Mouse (Mus musculus) forebrain, embryonic 14.5 days (tissue): ENCODE measurements around the gene Ccdc84. TPM values are rescaled to one million over a fixed set of nuclear protein-coding genes. Genes with fewer than 3 reads are reported as not detected.
A peak's percentile ranks its signal among the peaks of the same experiment; 100 is the strongest.
"Not testable (repeated sequence)": the region's sequence is repeated elsewhere in the genome, so short reads cannot be mapped to it uniquely, and the experiment has no call there.

ENCODE experiments used
- ATAC-seq: fragments of 200-750 bp; cut with Nextera tagmentation; 2 replicates; pipeline ENCODE4 v1.8.0; 2017; ENCODE audit warnings: mild to moderate bottlenecking, moderate library complexity
- DNase-seq: peaks from one replicate; pipeline ENCODE4 v3.0.0-alpha.2; 2015; ENCODE audit warnings: low spot score
- H3K27ac ChIP-seq: fragments of 300-500 bp; sonication (generic); 2 replicates; pipeline ENCODE4 v1.5.1; 2014; ENCODE audit warnings: low read depth, mild to moderate bottlenecking, control low read depth, low read length, moderate library complexity
- H3K27me3 ChIP-seq: fragments of 300-500 bp; sonication (generic); replicated peaks from 2 replicates; pipeline ENCODE4 v1.6.1; 2014; ENCODE audit warnings: low read length, control low read depth, mixed read lengths; ENCODE audit not compliant: control insufficient read depth, insufficient read depth
- H3K36me3 ChIP-seq: fragments of 300-500 bp; sonication (generic); 2 replicates; pipeline ENCODE4 v1.6.1; 2014; ENCODE audit warnings: low read length, control low read depth; ENCODE audit not compliant: control insufficient read depth, insufficient read depth
- H3K4me1 ChIP-seq: fragments of 300-500 bp; sonication (generic); 2 replicates; pipeline ENCODE4 v1.6.1; 2014; ENCODE audit warnings: antibody characterized with exemption, low read length, control low read depth; ENCODE audit not compliant: control insufficient read depth, insufficient read depth
- H3K4me2 ChIP-seq: fragments of 300-500 bp; sonication (generic); 2 replicates; pipeline ENCODE4 v1.6.1; 2014; ENCODE audit warnings: mild to moderate bottlenecking, control low read depth, low read length
- H3K4me3 ChIP-seq: fragments of 300-500 bp; sonication (generic); 2 replicates; pipeline ENCODE4 v1.5.1; 2014; ENCODE audit warnings: low read depth, low read length, control low read depth
- H3K9ac ChIP-seq: fragments of 300-500 bp; sonication (generic); 2 replicates; pipeline ENCODE4 v1.6.1; 2014; ENCODE audit warnings: mild to moderate bottlenecking, low read length, control low read depth, moderate library complexity
- H3K9me3 ChIP-seq: fragments of 300-500 bp; sonication (generic); replicated peaks from 2 replicates; pipeline ENCODE4 v1.6.1; 2016; ENCODE audit warnings: low read length, control low read depth, mixed read lengths; ENCODE audit not compliant: control insufficient read depth
- WGBS: fragments of 180-500 bp; shearing (Covaris S2); extraction: QIAGEN DNeasy Blood & Tissue Kit; methylation state at CpG from one replicate; pipeline ENCODE4 v1.1.7; 2014; 5-methylcytosine and 5-hydroxymethylcytosine counted together
- polyA plus RNA-seq: library from polyadenylated mRNA; unstranded; fragments of >200 nt; fragmentation: Nextera tagmentation; extraction: Ambion mirVana; gene quantifications from 2 replicates; pipeline ENCODE4 v1.2.1, GENCODE M21; 2014

Ccdc84 gene
- polyA plus RNA-seq, 1 experiment from 2014 or later = 21.6 TPM

- Histone ChIP-seq H3K9me3 (no peaks in the 10 kb centered on the region), H3K9ac (no peak overlapping the region), H3K36me3 (no peaks in the 10 kb centered on the region), H3K27me3 (no peaks in the 10 kb centered on the region), H3K4me3 (no peak overlapping the region), H3K4me2 (no peak overlapping the region), H3K4me1 (no peaks in the 10 kb centered on the region), H3K27ac (no peak overlapping the region)
- ATAC-seq (no peak), DNase-seq (no peak)
- 90% methylated on average over 6 of the region's 6 CpGs for WGBS
These were observed 17.4 kb upstream of the Ccdc84 start for GRCm38 (mm10) chr9:44435747-44436146.

GRCm38 (mm10) chr9:44432577-44433185 lies 14.3 kb upstream of the Ccdc84 start:
- Histone ChIP-seq H3K9me3 (no peaks in the 10 kb centered on the region), H3K36me3 (no peaks in the 10 kb centered on the region), H3K27ac (no peak overlapping the region), H3K27me3 (no peaks in the 10 kb centered on the region), H3K4me3 (no peak overlapping the region), H3K4me2 (no peak overlapping the region), H3K9ac (no peak overlapping the region), H3K4me1 (no peaks in the 10 kb centered on the region)
- ATAC-seq (no peak), DNase-seq (no peak)
- WGBS = 51% methylated on average over 5 of the region's 5 CpGs

GRCm38 (mm10) chr9:44423576-44423975 lies 5.2 kb upstream of the Ccdc84 start:
- DNase-seq = no peak
- Histone ChIP-seq H3K4me2 (no peak overlapping the region), H3K9me3 (no peaks in the 10 kb centered on the region; the same call in 1 of the 2 replicates), H3K9ac (no peak overlapping the region), H3K4me1 (no peaks in the 10 kb centered on the region), H3K27me3 (no peaks in the 10 kb centered on the region), H3K4me3 (no peak overlapping the region), H3K36me3 (no peaks in the 10 kb centered on the region), H3K27ac (no peak overlapping the region)
- WGBS = 91% methylated on average over 4 of the region's 4 CpGs
- no peak for ATAC-seq

- Histone ChIP-seq H3K4me1 (peaks cover 6% of the 10 kb centered on the region), H3K27ac (no peak overlapping the region), H3K9me3 (no peaks in the 10 kb centered on the region; the same call in 1 of the 2 replicates), H3K36me3 (no peaks in the 10 kb centered on the region), H3K4me3 (no peak overlapping the region), H3K9ac (no peak overlapping the region), H3K27me3 (no peaks in the 10 kb centered on the region), H3K4me2 (no peak overlapping the region)
- WGBS = 77% methylated on average over 5 of the region's 5 CpGs
- no peak for ATAC-seq
- DNase-seq = no peak
These were observed 2.0 kb upstream of the Ccdc84 start for GRCm38 (mm10) chr9:44420280-44420898.

GRCm38 (mm10) chr9:44419730-44420129 lies 1.4 kb upstream of the Ccdc84 start:
- not testable (repeated sequence) for H3K4me1 ChIP-seq, DNase-seq
- 94% methylated on average over 9 of the region's 9 CpGs for WGBS

GRCm38 (mm10) chr9:44417892-44418363 lies 441 bp downstream of the Ccdc84 start:
- peak overlapping the region; percentile 72 for H3K4me3 ChIP-seq

More at GRCm38 (mm10) chr9:44419730-44420129, 1.4 kb upstream of the Ccdc84 start:
- not testable (repeated sequence) for H3K36me3 ChIP-seq, H3K4me3 ChIP-seq, H3K9me3 ChIP-seq, H3K9ac ChIP-seq, H3K27me3 ChIP-seq, ATAC-seq, H3K4me2 ChIP-seq, H3K27ac ChIP-seq

GRCm38 (mm10) chr9:44417156-44417891 lies 1.0 kb downstream of the Ccdc84 start:
- H3K9ac ChIP-seq = peak overlapping the region; percentile 84
- WGBS = 9% methylated on average over 26 of the region's 26 CpGs

More at GRCm38 (mm10) chr9:44417892-44418363, 441 bp downstream of the Ccdc84 start:
- H3K36me3 ChIP-seq = peaks cover 18% of the 10 kb centered on the region
- H3K9me3 ChIP-seq = no peaks in the 10 kb centered on the region; the same call in 1 of the 2 replicates
- no peaks in the 10 kb centered on the region for H3K27me3 ChIP-seq
- DNase-seq (peak; percentile 93), ATAC-seq (peak; percentile 91)
- WGBS = under 1% methylated on average over 38 of the region's 38 CpGs
- peaks cover 6% of the 10 kb centered on the region for H3K4me1 ChIP-seq
- H3K27ac ChIP-seq = peak overlapping the region; percentile 74
- H3K9ac ChIP-seq = peak overlapping the region; percentile 84
- peak overlapping the region; percentile 94 for H3K4me2 ChIP-seq

GRCm38 (mm10) chr9:44412781-44413180 lies 5.6 kb downstream of the Ccdc84 start:
- no peak for DNase-seq

More at GRCm38 (mm10) chr9:44417156-44417891, 1.0 kb downstream of the Ccdc84 start:
- Histone ChIP-seq H3K4me2 (peak overlapping the region; percentile 94), H3K4me1 (peaks cover 6% of the 10 kb centered on the region), H3K9me3 (no peaks in the 10 kb centered on the region; the same call in 1 of the 2 replicates), H3K27me3 (no peaks in the 10 kb centered on the region), H3K4me3 (peak overlapping the region; percentile 72), H3K27ac (no peak overlapping the region), H3K36me3 (peaks cover 24% of the 10 kb centered on the region)
- ATAC-seq = no peak
- DNase-seq = no peak

More at GRCm38 (mm10) chr9:44412781-44413180, 5.6 kb downstream of the Ccdc84 start:
- H3K9me3 ChIP-seq = no peaks in the 10 kb centered on the region
- no peak overlapping the region for H3K9ac ChIP-seq
- peaks cover 13% of the 10 kb centered on the region for H3K4me1 ChIP-seq
- H3K4me2 ChIP-seq = no peak overlapping the region
- 93% methylated on average over 2 of the region's 2 CpGs for WGBS
- no peak overlapping the region for H3K27ac ChIP-seq
- ATAC-seq = no peak
- peaks cover 59% of the 10 kb centered on the region for H3K36me3 ChIP-seq
- H3K4me3 ChIP-seq = no peak overlapping the region
- H3K27me3 ChIP-seq = no peaks in the 10 kb centered on the region
